Mouse (Mus musculus) kidney, adult 8-10 months (tissue): ENCODE results near the gene Cacnb4.

ENCODE experiments used
- DNase-seq, 2 experiments: peaks; one replicate each; pipeline ENCODE4 v3.0.0; 2022

Gene Cacnb4

GRCm38 (mm10) chr2:52647255-52647998 lies 29.2 kb downstream of the Cacnb4 start:
- no peak for DNase-seq

GRCm38 (mm10) chr2:52643657-52644056 lies 33.0 kb downstream of the Cacnb4 start:
- no peak for DNase-seq

- no peak for DNase-seq
Measured at GRCm38 (mm10) chr2:52639530-52639875, 37.1 kb downstream of the Cacnb4 start.

- DNase-seq = peak; percentile 23 to 33
Measured at GRCm38 (mm10) chr2:52638857-52639529, 37.6 kb downstream of the Cacnb4 start.

- DNase-seq = no peak
Measured at GRCm38 (mm10) chr2:52638226-52638625, 38.4 kb downstream of the Cacnb4 start.

GRCm38 (mm10) chr2:52636051-52636450 lies 40.6 kb downstream of the Cacnb4 start:
- peak in 1 of 2 experiments; percentile 36 for DNase-seq

- DNase-seq = no peak
Measured at GRCm38 (mm10) chr2:52635358-52635757, 41.3 kb downstream of the Cacnb4 start.

- peak; percentile 38 to 76 for DNase-seq
Measured at GRCm38 (mm10) chr2:52632880-52633279, 43.8 kb downstream of the Cacnb4 start.

GRCm38 (mm10) chr2:52628186-52628585 lies 48.4 kb downstream of the Cacnb4 start:
- DNase-seq = no peak

- no peak for DNase-seq
Measured at GRCm38 (mm10) chr2:52626266-52626665, 50.4 kb downstream of the Cacnb4 start.

- no peak for DNase-seq
Measured at GRCm38 (mm10) chr2:52625731-52626130, 50.9 kb downstream of the Cacnb4 start.

GRCm38 (mm10) chr2:52623921-52624404 lies 52.7 kb downstream of the Cacnb4 start:
- DNase-seq = peak in 1 of 2 experiments; percentile 16

- DNase-seq = peak; percentile 75 to 84
Measured at GRCm38 (mm10) chr2:52623461-52623860, 53.2 kb downstream of the Cacnb4 start.

GRCm38 (mm10) chr2:52622616-52623015 lies 54.0 kb downstream of the Cacnb4 start:
- DNase-seq = no peak

- no peak for DNase-seq
Measured at GRCm38 (mm10) chr2:52619406-52619974, 57.1 kb downstream of the Cacnb4 start.

- no peak for DNase-seq
Measured at GRCm38 (mm10) chr2:52618804-52619203, 57.8 kb downstream of the Cacnb4 start.

- DNase-seq = no peak
Measured at GRCm38 (mm10) chr2:52615429-52615828, 61.2 kb downstream of the Cacnb4 start.

- no peak for DNase-seq
Measured at GRCm38 (mm10) chr2:52613888-52614287, 62.7 kb downstream of the Cacnb4 start.

- DNase-seq = no peak
Measured at GRCm38 (mm10) chr2:52609486-52609885, 67.1 kb downstream of the Cacnb4 start.

- no peak for DNase-seq
Measured at GRCm38 (mm10) chr2:52607857-52608485, 68.7 kb downstream of the Cacnb4 start.

GRCm38 (mm10) chr2:52606331-52606730 lies 70.3 kb downstream of the Cacnb4 start:
- DNase-seq = no peak

- DNase-seq = peak; percentile 37 to 68
Measured at GRCm38 (mm10) chr2:52605321-52605720, 71.3 kb downstream of the Cacnb4 start.

GRCm38 (mm10) chr2:52604651-52605020 lies 72.0 kb downstream of the Cacnb4 start:
- DNase-seq = no peak
